Mouse (Mus musculus) heart, adult 2 months (tissue): ENCODE measurements at regions not wholly inside any gene's neighbourhood (a gene's known extent, or its start where the extent isn't known, plus 50 kb on each side); places are given as distances from the start of the nearest gene placed in this dataset.

ENCODE experiments used
- CTCF ChIP-seq: fragments of 200-600 bp; IDR thresholded peaks from 2 replicates; pipeline ENCODE4 v1.8.1; 2022; ENCODE audit warnings: antibody characterized with exemption, mild to moderate bottlenecking, moderate library complexity
- EP300 ChIP-seq: fragments of 200-500 bp; IDR thresholded peaks from 2 replicates; pipeline ENCODE4 v1.6.1; 2011; ENCODE audit warnings: low read depth, low read length, control low read depth; ENCODE audit not compliant: insufficient read depth
- POLR2A ChIP-seq: fragments of 200-500 bp; IDR thresholded peaks from 2 replicates; pipeline ENCODE4 v1.6.1; 2011; ENCODE audit warnings: mild to moderate bottlenecking, low read depth, low read length, control low read depth; ENCODE audit not compliant: insufficient read depth

DNA sequence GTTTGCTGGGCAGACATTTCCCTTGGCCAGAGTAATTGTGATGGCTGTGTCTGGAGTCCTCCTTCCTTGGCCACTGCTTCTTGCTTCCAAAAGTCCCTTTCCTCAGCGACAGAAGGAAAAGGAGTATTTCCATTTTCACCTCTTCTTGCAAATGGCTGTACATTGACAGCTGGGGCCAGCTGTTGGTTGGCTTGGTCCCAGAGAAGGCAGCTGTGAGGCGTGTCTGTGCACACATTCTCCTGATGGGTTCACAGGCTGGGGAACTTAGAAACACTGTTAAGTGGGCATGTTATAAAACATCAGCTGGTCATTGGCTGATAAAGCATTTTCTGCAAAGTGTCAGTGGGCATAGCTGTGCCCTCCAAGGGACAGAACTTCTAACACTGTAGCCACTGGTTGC lies 290.4 kb upstream of the Trpc7 start:
- TF ChIP-seq CTCF (no peak), POLR2A (no peak), EP300 (0 out of 2 replicates have a peak, but pooled peaks have one; percentile 32)
